In genomic region chr9:32515894-32516686, GRCm38 (mm10) we compare ENCODE assay signal across 10 mouse cellular contexts. TPM values are rescaled to one million over a fixed set of nuclear protein-coding genes. Genes with fewer than 3 reads are reported as not detected.
DNase-seq lines count a peak whose midpoint lies in the region; ATAC-seq lines count a peak whose summit lies in the region.
"Had no signal": no experiment of that assay in that cellular context is flagged by ENCODE, and none has a peak within 500 bp of the region (broad histone marks: within the 10 kb centered on the region; RNA-seq: fewer than 3 reads in every experiment).

No protein-coding gene starts in this region.

- H3K4me2 ChIP-seq in heart, embryonic 12.5 days, result no peak overlapping the region
- no peak overlapping the region for H3K4me2 ChIP-seq in limb, embryonic 13.5 days (replicated peaks)
- H3K4me2 ChIP-seq: hindbrain, embryonic 13.5 days had no signal

- no peaks in the 10 kb centered on the region for H3K9me3 ChIP-seq in heart, embryonic 12.5 days (replicated peaks)
- H3K9me3 ChIP-seq in limb, embryonic 13.5 days, result no peaks in the 10 kb centered on the region
- H3K9me3 ChIP-seq: hindbrain, embryonic 13.5 days had no signal

- no peaks in the 10 kb centered on the region for H3K36me3 ChIP-seq in heart, embryonic 12.5 days
- H3K36me3 ChIP-seq in limb, embryonic 13.5 days, result no peaks in the 10 kb centered on the region
- H3K36me3 ChIP-seq: hindbrain, embryonic 13.5 days had no signal

- H3K4me1 ChIP-seq in heart, embryonic 12.5 days (replicated peaks), result peaks cover 46% of the 10 kb centered on the region
- peaks cover 67% of the 10 kb centered on the region for H3K4me1 ChIP-seq in limb, embryonic 13.5 days

- no peak overlapping the region for H3K9ac ChIP-seq in heart, embryonic 12.5 days
- no peak overlapping the region for H3K9ac ChIP-seq in limb, embryonic 13.5 days
- H3K9ac ChIP-seq: hindbrain, embryonic 13.5 days had no signal

- ATAC-seq in heart, embryonic 12.5 days (ENCODE audit: insufficient number of reproducible peaks, low FRiP score), result no peak
- no peak for ATAC-seq in limb, embryonic 13.5 days (ENCODE audit: low FRiP score, low read depth)

- WGBS in heart, embryonic 12.5 days, result 77% methylated on average over 10 of the region's 10 CpGs
- 65% methylated on average over 10 of the region's 10 CpGs for WGBS in limb, embryonic 13.5 days

- intact Hi-C loops in left cerebral cortex, postnatal 36 days (cut with DNase I), result no loop called here

- peak; percentile 97 for DNase-seq in heart, adult 11 months
- DNase-seq in CD4-positive helper T cell, adult 2 months (ENCODE audit: low read depth, low spot score), result peak; percentile 54
- peak; percentile 62 for DNase-seq in naive thymus-derived CD4-positive, alpha-beta T cell, adult 2 months (ENCODE audit: low read depth)
- DNase-seq in cerebellum, adult 9-11 months, result no peak
- no peak for DNase-seq in left cerebral cortex, postnatal 36 days (ENCODE audit: low spot score in 2 of 2)
- no peak for DNase-seq in right cerebral cortex, postnatal 4 days
- DNase-seq: cerebellum, adult 11 months had no signal

- H3K27ac ChIP-seq in heart, embryonic 12.5 days (ENCODE audit: poor library complexity, severe bottlenecking), result no peak overlapping the region
- peak overlapping the region; percentile 15; the same call in 1 of the 2 replicates for H3K27ac ChIP-seq in limb, embryonic 13.5 days
- H3K27ac ChIP-seq: hindbrain, embryonic 13.5 days had no signal

- no peak overlapping the region for H3K4me3 ChIP-seq in heart, embryonic 12.5 days
- H3K4me3 ChIP-seq in limb, embryonic 13.5 days, result no peak overlapping the region
- H3K4me3 ChIP-seq: hindbrain, embryonic 13.5 days had no signal

- no peaks in the 10 kb centered on the region for H3K27me3 ChIP-seq in heart, embryonic 12.5 days (replicated peaks)
- H3K27me3 ChIP-seq in limb, embryonic 13.5 days, result no peaks in the 10 kb centered on the region
- H3K27me3 ChIP-seq: hindbrain, embryonic 13.5 days had no signal

RNA-seq across cellular contexts. Expression of gene Fli1, which starts 26.6 kb away (rescaled TPM):
- polyA plus RNA-seq in heart, embryonic 12.5 days (2016; fragmentation: Nextera tagmentation; extraction: Ambion mirVana), result 20.1 and 20.2 TPM in 2 replicates
- polyA plus RNA-seq in limb, embryonic 13.5 days (2015; fragmentation: Nextera tagmentation; extraction: Ambion mirVana), result 34.3 and 37.9 TPM in 2 replicates
- total RNA-seq in left cerebral cortex, postnatal 36 days (2021), result 1 to 10 TPM; 5.5 to 7.3 TPM

Comparison
In these comparisons a context has a peak if more than half of its experiments do, and no peak if none do; other contexts are left out.
1. DNase-seq: peak in heart, adult 11 months (single experiment), CD4-positive helper T cell, adult 2 months (single experiment) and naive thymus-derived CD4-positive, alpha-beta T cell, adult 2 months (single experiment); none in cerebellum, adult 9-11 months (single experiment), left cerebral cortex, postnatal 36 days (0 of 2) and right cerebral cortex, postnatal 4 days (single experiment).